Mouse (Mus musculus) mouse embryonic stem cell (cell line): ENCODE results near the gene Mmab.

Source experiments
- in situ Hi-C, 2 experiments: fragments of 300-500 bp; cut with MboI; formaldehyde crosslinking; loops; 1 replicate in 1 of 2; 3 replicates in 1 of 2; pipeline ENCODE4 v1.14.3; 2019 to 2020; ENCODE audit warnings: low sequenced_read_pairs in 2 of 2, low pct_unique_long_range_greater_than_20kb in 1 of 2, mixed read lengths in 1 of 2; ENCODE audit not compliant: unreplicated experiment in 1 of 2

Gene Mmab

DNA sequence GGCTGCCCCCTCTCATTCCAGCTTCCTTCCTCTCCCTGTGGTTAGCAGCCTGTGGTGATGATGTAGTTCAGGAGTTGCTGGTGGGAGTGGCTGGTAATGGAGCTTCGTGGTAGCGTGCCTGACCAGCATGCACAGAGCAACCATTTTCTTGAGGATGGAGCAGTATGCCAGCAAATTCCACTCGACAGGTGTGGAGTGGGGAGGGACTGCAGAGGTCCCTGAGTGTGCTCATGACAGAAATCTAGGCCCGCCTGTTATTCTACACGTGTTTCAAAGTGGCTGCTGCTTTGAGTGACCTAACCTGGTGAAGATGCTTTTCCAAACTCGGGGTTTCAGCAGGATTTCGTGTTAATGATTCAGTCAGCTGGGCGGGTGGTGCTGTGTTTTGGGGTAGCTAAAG lies 59.4 kb downstream of the Mmab start:
- in situ Hi-C loops: no loop called here

DNA sequence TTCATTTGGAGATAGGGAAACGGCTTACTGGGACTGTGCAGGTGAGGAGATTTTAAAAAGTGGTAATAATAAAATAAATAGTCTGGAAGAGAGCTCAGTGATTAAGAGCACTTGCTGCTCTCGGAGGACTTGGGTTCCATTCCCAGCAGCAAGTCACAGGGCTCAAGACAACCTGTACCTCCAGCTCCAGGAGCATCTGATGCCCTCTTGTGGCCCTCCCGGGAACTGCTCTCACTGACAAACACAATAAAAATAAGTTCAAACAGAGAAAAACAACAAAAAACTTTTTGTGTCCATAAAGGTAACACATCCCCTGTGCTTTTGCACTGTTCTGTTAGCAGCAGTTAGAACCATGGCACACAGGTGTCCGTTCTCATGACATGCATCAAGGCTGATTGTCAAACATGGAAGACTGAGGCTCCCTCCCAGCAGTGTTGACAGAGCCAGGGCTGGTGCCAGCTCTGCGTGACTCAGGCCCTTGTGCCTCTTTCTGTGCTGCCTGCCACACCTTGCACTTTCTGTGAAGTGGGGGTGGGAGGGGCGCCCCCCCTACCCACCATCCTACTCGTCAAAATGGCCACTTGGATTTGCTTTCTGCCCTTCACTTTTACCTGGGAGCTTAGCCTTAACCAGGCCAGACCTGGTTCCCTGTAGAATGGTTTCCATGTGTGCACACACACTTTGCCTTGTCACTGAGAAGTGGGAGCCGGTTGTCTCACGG lies 60.5 kb downstream of the Mmab start:
- in situ Hi-C loops: no loop called here
